Mouse (Mus musculus): ENCODE measurements around the gene Bcr.
A peak's percentile ranks its signal among the peaks of the same experiment; 100 is the strongest.

Gene Bcr

GRCm38 (mm10) chr10:75191647-75192046, 131.3 kb downstream of the Bcr start:
- no peak for DNase-seq

- no peak for DNase-seq
Measured at GRCm38 (mm10) chr10:75197817-75198216, 137.4 kb downstream of the Bcr start.

GRCm38 (mm10) chr10:75200733-75201132, 140.3 kb downstream of the Bcr start:
- DNase-seq = no peak

GRCm38 (mm10) chr10:75206192-75206591, 145.8 kb downstream of the Bcr start:
- DNase-seq = no peak

- no peak for DNase-seq
Measured at GRCm38 (mm10) chr10:75210841-75211240, 150.4 kb downstream of the Bcr start.

GRCm38 (mm10) chr10:75211807-75212645, 151.6 kb downstream of the Bcr start, which contains the start of gene Specc1l:
Gene Specc1l (plus strand): TSS chr10:75212073.
- peak; percentile 96 for DNase-seq

- no peak for DNase-seq
Measured at GRCm38 (mm10) chr10:75212981-75213380, 152.6 kb downstream of the Bcr start.

- no peak for DNase-seq
Measured at GRCm38 (mm10) chr10:75220722-75221121, 160.3 kb downstream of the Bcr start.

GRCm38 (mm10) chr10:75221936-75222610, 161.7 kb downstream of the Bcr start:
- DNase-seq = no peak

GRCm38 (mm10) chr10:75222611-75222998, 162.2 kb downstream of the Bcr start:
- no peak for DNase-seq

- DNase-seq = no peak
Measured at GRCm38 (mm10) chr10:75224154-75224553, 163.8 kb downstream of the Bcr start.

GRCm38 (mm10) chr10:75224630-75225029, 164.2 kb downstream of the Bcr start:
- no peak for DNase-seq

- no peak for DNase-seq
Measured at GRCm38 (mm10) chr10:75227381-75227780, 167.0 kb downstream of the Bcr start.

- DNase-seq = no peak
Measured at GRCm38 (mm10) chr10:75230572-75230971, 170.2 kb downstream of the Bcr start.

- DNase-seq = no peak
Measured at GRCm38 (mm10) chr10:75231876-75232275, 171.5 kb downstream of the Bcr start.

- DNase-seq = no peak
Measured at GRCm38 (mm10) chr10:75232612-75233155, 172.3 kb downstream of the Bcr start.

- no peak for DNase-seq
Measured at GRCm38 (mm10) chr10:75233489-75233888, 173.1 kb downstream of the Bcr start.

Measured in layer of hippocampus, adult 9-11 months (tissue).